Mouse (Mus musculus): Measurements from ENCODE around the gene Olfr460. TPM values are rescaled to one million over a fixed set of nuclear protein-coding genes. Genes with fewer than 3 reads are reported as not detected.
"Not testable (repeated sequence)": the region's sequence is repeated elsewhere in the genome, so short reads cannot be mapped to it uniquely, and the experiment has no call there.

Gene Olfr460
- polyA plus RNA-seq, 1 experiment from 2014 or later: not detected

DNA sequence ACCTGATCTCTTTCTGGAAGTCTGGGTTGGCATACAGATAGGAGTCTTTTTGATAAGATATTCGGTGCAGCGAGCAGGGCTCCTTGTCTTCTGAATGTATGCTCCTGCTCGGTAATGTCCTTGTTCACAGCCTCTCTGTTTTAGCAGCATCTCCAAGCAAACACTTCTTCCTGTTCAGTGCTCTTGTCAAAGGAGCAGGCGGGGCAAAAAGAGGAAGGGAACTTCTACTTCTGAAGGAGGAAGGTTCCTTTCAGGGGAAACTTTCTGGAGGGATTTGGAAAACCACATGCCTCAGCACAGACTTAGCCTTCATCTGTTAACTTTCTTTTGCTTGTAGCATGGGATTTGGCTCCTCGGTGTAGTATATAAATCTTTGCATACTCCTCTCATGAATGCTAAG, 16.4 kb downstream of the Olfr460 start, which contains the start of gene Clec5a:
Gene Clec5a, minus strand, starts transcription at position 177 of the 400 bp plus-strand sequence.
- H3K9me3 ChIP-seq (ENCODE audit: control insufficient read depth, low read length): no peaks in the 10 kb centered on the region
- no peak within 1 kb of the TSS for H3K4me3 ChIP-seq (ENCODE audit: low read depth, low read length)
- TF ChIP-seq EP300 (optimal IDR thresholded peaks at IDR 0.05): no peak
- TF ChIP-seq CTCF (IDR thresholded peaks at IDR 0.05; ENCODE audit: low read depth): no peak
- no peak for ATAC-seq (ENCODE audit: low FRiP score, low TSS enrichment)
- WGBS: 69% methylated on average over 5 of the region's 5 CpGs
- H3K4me2 ChIP-seq (replicated peaks; ENCODE audit: low read depth): no peak within 1 kb of the TSS
- H3K9ac ChIP-seq (ENCODE audit: low read length): no peak within 1 kb of the TSS
- DNase-seq (ENCODE audit: low spot score): no peak
- H3K36me3 ChIP-seq (ENCODE audit: control insufficient read depth, insufficient read depth, low read length): no peaks in the 10 kb centered on the region
- H3K27ac ChIP-seq (replicated peaks): no peak within 1 kb of the TSS
- no peaks in the 10 kb centered on the region for H3K4me1 ChIP-seq (replicated peaks; ENCODE audit: control insufficient read depth, insufficient read depth)
- no peaks in the 10 kb centered on the region for H3K27me3 ChIP-seq (ENCODE audit: control insufficient read depth, insufficient read depth, low read length)

GRCm38 (mm10) chr6:40588346-40588745, 19.1 kb downstream of the Olfr460 start:
- WGBS: 95% methylated on average over 2 of the region's 2 CpGs
- TF ChIP-seq EP300 (optimal IDR thresholded peaks at IDR 0.05) (no peak), CTCF (IDR thresholded peaks at IDR 0.05; ENCODE audit: low read depth) (no peak)
- H3K36me3 ChIP-seq (ENCODE audit: control insufficient read depth, insufficient read depth, low read length): no peaks in the 10 kb centered on the region

GRCm38 (mm10) chr6:40594804-40595550, 25.7 kb downstream of the Olfr460 start:
- ATAC-seq (ENCODE audit: low FRiP score, low TSS enrichment) (no peak), DNase-seq (ENCODE audit: low spot score) (no peak)
- H3K27ac ChIP-seq (replicated peaks): no peak overlapping the region
- no peak for TF ChIP-seq EP300 (optimal IDR thresholded peaks at IDR 0.05)
- no peak for TF ChIP-seq CTCF (IDR thresholded peaks at IDR 0.05; ENCODE audit: low read depth)
- no peak overlapping the region for H3K4me3 ChIP-seq (ENCODE audit: low read depth, low read length)
- H3K36me3 ChIP-seq (ENCODE audit: control insufficient read depth, insufficient read depth, low read length): no peaks in the 10 kb centered on the region
- 63% methylated on average over 3 of the region's 3 CpGs for WGBS
- H3K27me3 ChIP-seq (ENCODE audit: control insufficient read depth, insufficient read depth, low read length): no peaks in the 10 kb centered on the region
- H3K4me2 ChIP-seq (replicated peaks; ENCODE audit: low read depth): no peak overlapping the region
- H3K9me3 ChIP-seq (ENCODE audit: control insufficient read depth, low read length): no peaks in the 10 kb centered on the region
- no peak overlapping the region for H3K9ac ChIP-seq (ENCODE audit: low read length)
- H3K4me1 ChIP-seq (replicated peaks; ENCODE audit: control insufficient read depth, insufficient read depth): no peaks in the 10 kb centered on the region

More at GRCm38 (mm10) chr6:40588346-40588745, 19.1 kb downstream of the Olfr460 start:
- Histone ChIP-seq H3K9ac (ENCODE audit: low read length) (no peak overlapping the region), H3K4me2 (replicated peaks; ENCODE audit: low read depth) (no peak overlapping the region), H3K27ac (replicated peaks) (no peak overlapping the region), H3K4me3 (ENCODE audit: low read depth, low read length) (no peak overlapping the region), H3K9me3 (ENCODE audit: control insufficient read depth, low read length) (no peaks in the 10 kb centered on the region), H3K27me3 (ENCODE audit: control insufficient read depth, insufficient read depth, low read length) (no peaks in the 10 kb centered on the region), H3K4me1 (replicated peaks; ENCODE audit: control insufficient read depth, insufficient read depth) (no peaks in the 10 kb centered on the region)
- DNase-seq (ENCODE audit: low spot score): no peak
- no peak for ATAC-seq (ENCODE audit: low FRiP score, low TSS enrichment)

GRCm38 (mm10) chr6:40598546-40598945, 29.3 kb downstream of the Olfr460 start:
- ATAC-seq (ENCODE audit: low FRiP score, low TSS enrichment): not testable (repeated sequence)

DNA sequence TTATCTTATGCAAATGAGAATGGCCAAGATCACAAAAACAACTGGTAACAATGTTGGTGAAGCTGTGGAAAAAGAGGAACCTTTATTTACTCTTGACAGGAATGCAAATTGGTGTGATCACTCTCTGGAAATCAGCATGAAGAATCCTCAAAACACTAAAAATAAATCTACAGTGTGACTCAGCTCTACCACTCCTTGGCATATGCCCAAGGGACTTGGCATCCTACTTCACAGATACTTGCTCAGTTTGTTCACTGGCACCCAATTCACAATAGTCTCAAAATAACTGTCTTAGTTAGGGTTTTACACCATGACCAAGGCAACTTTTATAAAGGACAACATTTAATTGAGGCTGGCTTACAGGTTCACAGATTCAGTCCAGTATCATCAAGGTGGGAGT, 38.1 kb downstream of the Olfr460 start:
- Histone ChIP-seq H3K9me3 (ENCODE audit: control insufficient read depth, low read length) (no peaks in the 10 kb centered on the region), H3K9ac (ENCODE audit: low read length) (no peak overlapping the region), H3K4me1 (replicated peaks; ENCODE audit: control insufficient read depth, insufficient read depth) (no peaks in the 10 kb centered on the region), H3K36me3 (ENCODE audit: control insufficient read depth, insufficient read depth, low read length) (no peaks in the 10 kb centered on the region), H3K4me3 (ENCODE audit: low read depth, low read length) (no peak overlapping the region), H3K4me2 (replicated peaks; ENCODE audit: low read depth) (no peak overlapping the region), H3K27me3 (ENCODE audit: control insufficient read depth, insufficient read depth, low read length) (no peaks in the 10 kb centered on the region), H3K27ac (replicated peaks) (no peak overlapping the region)
- DNase-seq (ENCODE audit: low spot score) (no peak), ATAC-seq (ENCODE audit: low FRiP score, low TSS enrichment) (no peak)
- TF ChIP-seq CTCF (IDR thresholded peaks at IDR 0.05; ENCODE audit: low read depth) (no peak), EP300 (optimal IDR thresholded peaks at IDR 0.05) (no peak)

More at GRCm38 (mm10) chr6:40598546-40598945, 29.3 kb downstream of the Olfr460 start:
- not testable (repeated sequence) for H3K4me2 ChIP-seq (replicated peaks; ENCODE audit: low read depth); H3K27me3 ChIP-seq (ENCODE audit: control insufficient read depth, insufficient read depth, low read length); H3K27ac ChIP-seq (replicated peaks); H3K4me3 ChIP-seq (ENCODE audit: low read depth, low read length); H3K9ac ChIP-seq (ENCODE audit: low read length); H3K9me3 ChIP-seq (ENCODE audit: control insufficient read depth, low read length); H3K4me1 ChIP-seq (replicated peaks; ENCODE audit: control insufficient read depth, insufficient read depth); DNase-seq (ENCODE audit: low spot score); H3K36me3 ChIP-seq (ENCODE audit: control insufficient read depth, insufficient read depth, low read length)
- 38% methylated on average over 4 of the region's 4 CpGs for WGBS

GRCm38 (mm10) chr6:40610244-40610643, 41.0 kb downstream of the Olfr460 start:
- no peak overlapping the region for H3K4me2 ChIP-seq (replicated peaks; ENCODE audit: low read depth)
- no peaks in the 10 kb centered on the region for H3K36me3 ChIP-seq (ENCODE audit: control insufficient read depth, insufficient read depth, low read length)
- H3K9ac ChIP-seq (ENCODE audit: low read length): no peak overlapping the region
- ATAC-seq (ENCODE audit: low FRiP score, low TSS enrichment) (no peak), DNase-seq (ENCODE audit: low spot score) (no peak)
- no peaks in the 10 kb centered on the region for H3K9me3 ChIP-seq (ENCODE audit: control insufficient read depth, low read length)
- H3K27me3 ChIP-seq (ENCODE audit: control insufficient read depth, insufficient read depth, low read length): no peaks in the 10 kb centered on the region
- WGBS: 66% methylated on average over 8 of the region's 8 CpGs
- H3K4me3 ChIP-seq (ENCODE audit: low read depth, low read length): no peak overlapping the region
- no peak overlapping the region for H3K27ac ChIP-seq (replicated peaks)
- no peaks in the 10 kb centered on the region for H3K4me1 ChIP-seq (replicated peaks; ENCODE audit: control insufficient read depth, insufficient read depth)
- no peak for TF ChIP-seq CTCF (IDR thresholded peaks at IDR 0.05; ENCODE audit: low read depth)
- TF ChIP-seq EP300 (optimal IDR thresholded peaks at IDR 0.05): no peak

Measured in stomach, postnatal 0 days (tissue).